Mouse (Mus musculus) heart, postnatal 25 days (tissue): ENCODE data around the gene Grin2a. TPM values are rescaled to one million over a fixed set of nuclear protein-coding genes. Genes with fewer than 3 reads are reported as not detected.

Experiments used
- DNase-seq: peaks from one replicate; pipeline ENCODE4 v3.0.0; 2022; ENCODE audit warnings: low spot score
- intact Hi-C: fragments of 180-260 bp; cut with DNase I; formaldehyde crosslinking; loops from one replicate; pipeline ENCODE4 v1.15.1; 2025
- total RNA-seq, 2 experiments: library from RNA; stranded (reverse); gene quantifications; 2 replicates each; pipeline ENCODE4 v1.2.3; 2021

Grin2a gene
- total RNA-seq, 2 experiments from 2014 or later, result 0.05 to 0.08 TPM

- intact Hi-C loops, result no loop called here
Measured at GRCm38 (mm10) chr16:9895581-9895980, 99.8 kb downstream of the Grin2a start.

GRCm38 (mm10) chr16:9886155-9886554, 109.2 kb downstream of the Grin2a start:
- no peak for DNase-seq
- intact Hi-C loops, result no loop called here

More at GRCm38 (mm10) chr16:9895581-9895980, 99.8 kb downstream of the Grin2a start:
- no peak for DNase-seq

- intact Hi-C loops, result no loop called here
- DNase-seq, result no peak
Measured at GRCm38 (mm10) chr16:9884141-9884540, 111.2 kb downstream of the Grin2a start.

GRCm38 (mm10) chr16:9882420-9882819, 112.9 kb downstream of the Grin2a start:
- no peak for DNase-seq
- intact Hi-C loops, result no loop called here

DNA sequence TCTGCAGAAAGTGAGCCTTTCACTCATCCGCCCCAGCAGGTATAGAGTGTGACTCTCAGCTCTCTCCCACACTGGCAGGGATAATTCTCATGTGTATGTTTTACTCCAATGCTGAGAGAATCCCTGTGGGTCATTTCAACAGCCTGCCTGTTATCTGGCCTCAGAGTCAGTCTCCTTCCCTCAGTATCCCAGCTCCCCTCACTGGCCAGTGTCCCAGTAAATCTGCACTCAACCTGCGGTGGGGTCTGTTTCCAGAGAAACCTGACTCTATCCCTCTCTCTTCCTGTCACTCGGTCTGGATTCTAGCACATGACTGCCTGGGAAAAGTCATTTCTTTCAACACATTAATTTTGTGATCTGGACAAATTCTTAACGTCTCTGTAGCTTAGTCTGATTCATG, 122.4 kb downstream of the Grin2a start:
- DNase-seq, result no peak
- intact Hi-C loops, result no loop called here

DNA sequence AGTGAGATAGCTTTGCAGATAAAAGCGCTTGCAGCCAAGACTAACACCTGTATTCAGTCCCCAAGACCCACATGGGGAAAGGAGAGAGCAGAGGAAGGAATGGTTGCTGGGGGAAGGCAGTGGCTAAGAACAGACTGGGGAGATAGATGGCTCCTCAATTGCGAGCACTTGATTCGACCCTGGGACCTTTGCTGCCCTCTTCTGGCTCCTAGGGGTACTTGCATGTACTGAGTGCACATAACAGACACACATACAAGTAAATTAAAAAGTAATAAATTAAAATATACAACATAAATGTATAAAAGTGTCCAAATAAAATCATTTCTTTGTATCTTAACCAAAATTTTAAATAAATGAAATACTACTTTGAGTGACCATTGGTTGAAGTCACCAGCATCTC, 129.7 kb downstream of the Grin2a start:
- DNase-seq, result no peak
- intact Hi-C loops, result no loop called here

DNA sequence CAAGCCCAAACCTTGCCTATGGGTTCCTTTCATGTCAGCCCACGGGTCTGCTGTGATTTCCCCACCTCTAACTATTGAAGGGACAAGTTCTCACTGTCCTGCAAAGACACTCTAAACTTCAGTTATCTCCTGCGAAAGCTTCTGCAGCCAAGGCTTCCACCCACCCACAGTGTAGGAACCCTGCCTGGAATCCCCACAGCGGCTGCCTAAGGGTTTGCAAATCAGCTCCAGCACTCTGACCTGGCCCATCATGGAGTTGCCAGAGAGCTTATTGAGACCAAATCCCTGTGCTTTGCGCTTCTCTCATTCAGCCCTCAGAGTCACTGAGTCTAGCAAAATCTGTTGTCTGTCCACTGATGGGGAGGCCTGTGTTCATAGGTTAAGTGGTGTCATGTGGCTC, 130.3 kb downstream of the Grin2a start:
- intact Hi-C loops, result no loop called here
- no peak for DNase-seq

DNA sequence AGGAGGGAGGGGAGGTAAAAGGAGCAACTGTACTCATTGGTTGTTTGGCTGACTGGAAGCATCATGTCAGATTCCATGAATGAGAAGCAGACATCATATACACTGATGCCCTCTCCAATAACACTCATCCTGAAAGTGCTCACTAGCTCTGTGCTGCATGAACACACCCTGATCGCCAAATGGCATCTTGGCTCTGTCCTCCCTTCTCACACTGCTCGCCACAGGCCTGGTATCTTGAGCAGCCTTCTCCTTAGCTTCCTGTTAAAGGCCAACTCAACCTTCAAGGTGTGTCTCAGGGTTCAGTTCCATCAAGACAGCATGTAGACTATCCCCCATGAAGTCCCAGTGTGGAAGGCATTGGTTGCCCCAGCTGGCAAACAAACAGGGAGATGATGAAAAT, 137.6 kb downstream of the Grin2a start:
- intact Hi-C loops, result no loop called here
- DNase-seq, result no peak

- no peak for DNase-seq
- intact Hi-C loops, result no loop called here
Measured at GRCm38 (mm10) chr16:9851265-9851988, 143.9 kb downstream of the Grin2a start.

GRCm38 (mm10) chr16:9841496-9841895, 153.9 kb downstream of the Grin2a start:
- no peak for DNase-seq
- intact Hi-C loops, result no loop called here

DNA sequence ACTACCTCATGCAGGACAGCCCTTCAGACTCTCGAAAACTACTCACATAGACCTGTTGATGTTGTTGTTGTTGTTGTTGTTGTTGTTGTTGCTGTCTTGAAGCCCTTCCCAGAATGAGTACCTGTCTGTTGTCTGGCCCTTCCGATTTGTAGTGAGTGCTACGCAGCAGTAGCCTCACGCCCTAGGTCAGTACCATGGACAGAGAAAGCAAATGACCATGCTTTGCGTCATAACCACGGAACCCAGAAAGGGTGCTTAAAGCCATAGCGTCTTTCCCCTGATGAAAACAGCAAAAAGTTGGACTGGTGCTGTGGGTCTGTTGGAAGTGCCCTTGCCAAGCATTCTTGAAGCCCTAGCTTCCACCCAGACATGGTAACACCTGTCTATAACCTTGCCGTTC, 158.8 kb downstream of the Grin2a start:
- DNase-seq, result no peak
- intact Hi-C loops, result no loop called here

DNA sequence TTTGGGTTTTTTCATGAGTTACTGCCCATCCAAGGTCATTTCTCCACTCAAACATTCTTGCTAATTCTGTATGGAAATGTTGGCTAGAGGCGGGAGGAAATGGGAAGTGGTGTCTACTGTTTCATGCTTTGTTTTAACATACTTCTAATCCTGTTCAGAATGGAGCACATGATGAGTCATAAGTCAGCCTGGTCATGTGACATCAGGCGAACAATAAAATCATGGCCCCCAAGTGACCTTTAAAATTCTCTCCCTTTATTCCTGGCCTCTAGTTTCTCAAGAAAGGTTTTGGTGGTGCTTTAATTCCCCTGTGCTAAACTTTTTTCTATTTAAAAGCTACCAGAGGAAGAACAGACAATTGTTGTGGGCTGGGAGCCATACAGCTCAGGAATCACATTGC, 161.1 kb downstream of the Grin2a start:
- DNase-seq, result no peak
- intact Hi-C loops, result no loop called here

DNA sequence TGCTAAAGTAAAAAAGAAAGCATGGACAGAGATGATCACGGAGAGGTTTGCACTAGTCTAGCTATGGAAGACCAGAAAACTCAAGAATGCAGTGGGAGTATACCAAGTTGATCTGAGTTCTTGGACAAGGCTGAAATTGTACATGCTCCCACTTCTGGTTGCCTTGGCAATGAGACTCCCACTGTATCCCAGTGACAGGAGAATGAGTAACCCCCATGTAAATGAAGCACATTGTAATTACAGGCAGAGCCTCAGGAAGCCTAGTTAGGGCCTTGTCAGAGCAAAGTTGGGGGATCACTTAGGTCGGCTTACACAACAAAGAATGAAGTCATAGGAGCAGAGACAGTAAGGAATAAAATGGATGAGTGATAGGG, 170.3 kb downstream of the Grin2a start:
- no peak for DNase-seq
- intact Hi-C loops, result no loop called here

- intact Hi-C loops, result no loop called here
Measured at GRCm38 (mm10) chr16:9824436-9825109, 170.8 kb downstream of the Grin2a start.

DNA sequence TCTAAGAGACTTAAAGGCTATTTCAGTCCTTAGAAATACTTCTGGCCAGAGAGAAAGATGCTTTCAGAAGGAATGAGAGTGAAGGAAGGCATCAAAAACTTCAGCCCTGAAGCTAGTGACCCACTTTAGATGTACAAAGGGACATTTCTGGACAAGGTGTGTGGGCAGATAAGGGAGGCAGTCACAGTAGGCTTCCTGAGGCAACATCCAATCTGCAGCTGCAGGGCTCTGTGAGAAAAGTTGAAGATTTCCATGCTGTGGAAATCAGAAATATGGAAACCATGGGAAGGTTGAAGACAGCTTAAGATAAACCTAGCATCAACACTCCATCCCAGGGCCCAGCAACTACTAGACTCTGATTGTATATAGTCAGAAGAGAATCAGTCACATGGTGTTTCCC, 171.7 kb downstream of the Grin2a start:
- DNase-seq, result no peak
- intact Hi-C loops, result no loop called here

More at GRCm38 (mm10) chr16:9824436-9825109, 170.8 kb downstream of the Grin2a start:
- DNase-seq, result no peak

DNA sequence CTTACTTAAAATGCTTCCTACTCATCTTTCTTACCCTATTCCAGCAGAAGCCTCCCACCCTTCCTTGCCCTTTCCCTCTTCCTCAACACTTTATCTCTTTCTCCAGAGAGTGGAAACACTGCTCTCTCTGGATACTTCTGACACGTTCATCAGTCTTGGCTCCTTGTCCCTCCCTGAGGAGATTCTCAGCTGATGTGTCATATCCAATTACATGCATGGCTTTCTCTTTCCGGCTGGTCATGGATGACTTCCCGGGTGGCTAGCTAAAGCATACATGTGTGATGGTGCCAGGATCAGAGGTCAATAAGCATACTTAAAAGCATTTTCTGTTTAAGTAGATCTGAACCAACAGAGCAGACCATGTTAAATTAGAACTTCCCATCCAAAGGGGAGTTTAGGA, 175.9 kb downstream of the Grin2a start:
- intact Hi-C loops, result no loop called here
- DNase-seq, result no peak

DNA sequence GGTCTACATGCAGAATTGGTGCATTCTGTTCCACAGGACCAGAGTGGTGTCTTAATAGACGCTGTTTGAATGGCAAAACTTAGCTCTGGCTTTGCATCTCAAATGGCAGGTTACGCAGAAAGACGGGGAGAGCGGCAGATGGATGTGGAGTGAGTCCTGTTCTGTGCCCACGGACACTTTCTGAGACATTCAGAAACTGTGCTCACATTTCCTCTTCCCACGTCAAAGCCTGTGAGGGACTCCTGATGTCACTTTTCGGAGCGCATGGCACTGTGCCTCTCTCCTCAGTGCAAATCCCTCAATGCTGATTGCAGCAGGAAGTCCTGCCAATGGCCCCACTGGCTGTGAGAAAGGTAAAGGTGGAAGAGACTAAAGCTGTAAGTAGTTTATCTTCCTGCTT, 194.0 kb downstream of the Grin2a start:
- intact Hi-C loops, result no loop called here

DNA sequence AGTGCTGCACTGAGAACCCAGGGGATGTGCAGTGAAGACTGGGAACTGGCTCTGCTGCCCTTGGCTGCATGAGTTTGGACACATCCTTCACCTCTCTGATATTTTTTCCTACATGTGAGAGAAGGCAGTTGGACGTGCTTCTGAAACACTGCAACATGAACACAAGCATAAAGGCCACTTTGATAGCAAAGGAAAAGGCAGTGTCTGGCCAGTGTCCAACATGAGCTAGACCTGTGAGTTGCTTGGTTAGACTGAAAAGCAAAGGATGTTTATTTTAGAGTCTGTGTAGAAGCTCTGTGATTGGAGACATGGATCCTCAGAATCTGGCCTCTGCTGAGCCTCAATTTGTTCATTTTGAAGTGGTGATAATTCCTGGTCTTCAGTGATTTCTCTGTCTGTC, 195.1 kb downstream of the Grin2a start:
- intact Hi-C loops, result no loop called here
- no peak for DNase-seq

More for the DNA sequence above, 194.0 kb downstream of the Grin2a start:
- no peak for DNase-seq

DNA sequence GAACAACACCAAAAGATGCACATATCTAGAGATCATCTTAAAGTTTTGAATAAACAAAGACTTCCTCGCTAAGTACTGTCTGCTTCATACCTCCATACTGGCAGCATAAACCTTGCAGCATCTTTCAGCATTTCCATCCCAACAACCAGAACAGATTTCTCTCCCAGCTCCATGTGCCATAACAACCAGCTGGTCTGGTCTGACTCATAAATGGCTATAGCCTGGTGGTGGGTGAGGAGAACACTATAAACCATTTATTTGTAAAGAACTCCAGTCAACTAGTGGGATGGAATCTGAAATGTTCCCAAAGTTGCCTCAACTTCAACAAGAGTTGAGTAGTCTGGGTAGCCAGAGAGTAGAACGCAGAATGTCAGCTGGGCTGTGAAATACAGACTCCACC, 202.4 kb downstream of the Grin2a start:
- intact Hi-C loops, result no loop called here
- DNase-seq, result no peak

DNA sequence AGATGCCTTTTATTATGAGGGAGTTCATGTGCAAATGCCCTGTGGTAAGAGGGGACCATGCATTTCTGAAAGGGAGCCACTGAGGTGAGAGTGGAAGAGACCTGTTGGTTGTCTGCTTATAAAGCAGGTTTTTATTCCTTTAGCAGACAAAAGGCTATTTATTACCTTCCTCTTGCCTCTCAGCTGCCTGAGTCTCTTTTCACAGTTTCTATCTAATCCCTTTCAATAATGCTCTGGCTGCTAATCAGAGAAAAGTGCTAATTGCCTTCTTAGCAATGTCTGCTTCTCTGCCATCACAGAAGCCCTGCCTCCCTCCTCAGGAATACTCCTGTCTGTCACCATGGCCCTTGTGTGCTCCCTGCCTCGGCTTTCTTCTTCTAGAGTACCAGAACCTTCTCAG, 209.1 kb downstream of the Grin2a start:
- DNase-seq, result no peak
- intact Hi-C loops, result no loop called here

DNA sequence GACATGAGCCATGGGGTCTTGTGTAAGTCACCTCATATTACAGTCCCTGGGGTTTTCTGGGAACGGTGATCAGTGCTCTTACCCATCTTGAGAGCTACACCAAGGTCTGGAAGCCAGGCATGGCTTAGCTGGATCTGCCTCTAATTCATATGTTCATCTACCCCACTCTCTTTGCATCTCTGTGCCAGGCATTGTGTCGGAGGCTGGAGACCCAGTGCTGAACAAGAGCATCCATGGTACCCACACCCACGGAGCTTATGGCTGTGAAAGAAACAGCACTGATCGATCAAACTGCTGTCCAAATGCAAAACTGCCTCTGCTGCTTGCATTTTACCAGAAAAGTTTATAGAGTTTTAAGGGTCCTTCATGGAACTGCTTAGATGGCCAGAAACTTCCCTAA, 209.5 kb downstream of the Grin2a start:
- no peak for DNase-seq
- intact Hi-C loops, result no loop called here

DNA sequence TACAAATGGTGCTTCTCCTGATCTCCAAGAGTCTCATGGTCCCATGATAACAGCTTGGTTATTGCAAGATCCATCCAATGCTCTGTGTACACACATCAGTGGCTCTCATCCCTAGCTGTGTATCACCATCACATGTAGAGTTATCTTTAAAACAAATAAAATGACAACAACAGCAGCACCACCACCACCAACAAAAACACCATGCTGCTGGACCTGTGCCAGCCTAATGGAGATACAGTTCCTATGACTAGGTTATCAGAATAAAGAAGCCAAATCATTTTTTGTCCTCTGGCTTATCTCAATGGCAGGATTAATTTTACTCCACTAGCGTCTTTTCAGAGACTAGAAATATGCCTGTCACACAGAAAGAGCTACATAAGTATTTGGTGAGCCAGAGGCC, 226.4 kb downstream of the Grin2a start:
- intact Hi-C loops, result no loop called here

More for the DNA sequence above, 226.4 kb downstream of the Grin2a start:
- DNase-seq, result no peak
